9 mouse cellular contexts compared by ENCODE assay signal in genomic region chr14:124222447-124222846, GRCm38 (mm10).
DNase-seq lines count a peak whose midpoint lies in the region; ATAC-seq lines count a peak whose summit lies in the region.
"Had no signal": no experiment of that assay in that cellular context is flagged by ENCODE, and none has a peak within 500 bp of the region (broad histone marks: within the 10 kb centered on the region; RNA-seq: fewer than 3 reads in every experiment).

No protein-coding gene starts in this region.

- H3K4me2 ChIP-seq in midbrain, embryonic 16.5 days (ENCODE audit: low read length): no peak overlapping the region
- H3K4me2 ChIP-seq: limb, embryonic 15.5 days had no signal

- no peak overlapping the region for H3K27ac ChIP-seq in midbrain, embryonic 16.5 days (ENCODE audit: low read length)
- H3K27ac ChIP-seq: limb, embryonic 15.5 days had no signal

- DNase-seq in left cerebral cortex, adult 11 months (ENCODE audit: low spot score): peak; percentile 24
- no peak for DNase-seq in left cerebral cortex, adult 8-10 months (ENCODE audit: low spot score in 2 of 2)
- peak; percentile 22 for DNase-seq in Muller cell, postnatal 12 days (ENCODE audit: inconsistent ontology term)
- peak; percentile 54 for DNase-seq in embryo, embryonic 11 days
- no peak for DNase-seq in urinary bladder, postnatal 4 days (ENCODE audit: low spot score in 2 of 2)
- DNase-seq in frontal cortex, postnatal 25 days (ENCODE audit: low spot score in 2 of 2): no peak
- no peak for DNase-seq in lung, adult 18-20 months

- H3K36me3 ChIP-seq in midbrain, embryonic 16.5 days (ENCODE audit: control insufficient read depth, insufficient read depth, low read length): no peaks in the 10 kb centered on the region
- H3K36me3 ChIP-seq: limb, embryonic 15.5 days had no signal

- H3K4me3 ChIP-seq in midbrain, embryonic 16.5 days (ENCODE audit: low read depth, low read length): no peak overlapping the region
- H3K4me3 ChIP-seq: limb, embryonic 15.5 days had no signal

- no peak overlapping the region for H3K9ac ChIP-seq in midbrain, embryonic 16.5 days (ENCODE audit: low read depth, low read length)
- H3K9ac ChIP-seq: limb, embryonic 15.5 days had no signal

- WGBS in midbrain, embryonic 16.5 days: 24% methylated on average over 1 of the region's 1 CpGs

- ATAC-seq in midbrain, embryonic 16.5 days: peak; percentile 80

- no peaks in the 10 kb centered on the region for H3K27me3 ChIP-seq in midbrain, embryonic 16.5 days (ENCODE audit: control insufficient read depth, insufficient read depth, low read depth, low read length)
- H3K27me3 ChIP-seq: limb, embryonic 15.5 days had no signal

- no peaks in the 10 kb centered on the region for H3K4me1 ChIP-seq in midbrain, embryonic 16.5 days (ENCODE audit: control insufficient read depth, insufficient read depth, low read length)
- H3K4me1 ChIP-seq: limb, embryonic 15.5 days had no signal

- H3K9me3 ChIP-seq in midbrain, embryonic 16.5 days (replicated peaks; ENCODE audit: control insufficient read depth, low read length, poor library complexity, severe bottlenecking): no peaks in the 10 kb centered on the region
- H3K9me3 ChIP-seq: limb, embryonic 15.5 days had no signal

Comparison
In these comparisons a context has a peak if more than half of its experiments do, and no peak if none do; other contexts are left out.
1. DNase-seq: peak in left cerebral cortex, adult 11 months (single experiment), Muller cell, postnatal 12 days (single experiment) and embryo, embryonic 11 days (single experiment); none in left cerebral cortex, adult 8-10 months (0 of 2), urinary bladder, postnatal 4 days (0 of 2), frontal cortex, postnatal 25 days (0 of 2) and lung, adult 18-20 months (0 of 2).